Mouse (Mus musculus) central nervous system, embryonic 14 days (tissue): ENCODE results near the gene Cdhr2. TPM values are rescaled to one million over a fixed set of nuclear protein-coding genes. Genes with fewer than 3 reads are reported as not detected.

ENCODE experiments used
- polyA plus RNA-seq: library from polyadenylated mRNA; depleted of rRNA; stranded (reverse); fragments of >200 nt; gene quantifications from 2 replicates; pipeline ENCODE4 v1.2.3, GENCODE M21; 2012; rRNA removed

The Cdhr2 gene
- 0.07 and 0.09 TPM in 2 replicates for polyA plus RNA-seq

GRCm38 (mm10) chr13:54701243-54701642 lies at the start of gene Cdhr2:
TSS of gene Cdhr2 (plus strand) at chr13:54701461.

DNA sequence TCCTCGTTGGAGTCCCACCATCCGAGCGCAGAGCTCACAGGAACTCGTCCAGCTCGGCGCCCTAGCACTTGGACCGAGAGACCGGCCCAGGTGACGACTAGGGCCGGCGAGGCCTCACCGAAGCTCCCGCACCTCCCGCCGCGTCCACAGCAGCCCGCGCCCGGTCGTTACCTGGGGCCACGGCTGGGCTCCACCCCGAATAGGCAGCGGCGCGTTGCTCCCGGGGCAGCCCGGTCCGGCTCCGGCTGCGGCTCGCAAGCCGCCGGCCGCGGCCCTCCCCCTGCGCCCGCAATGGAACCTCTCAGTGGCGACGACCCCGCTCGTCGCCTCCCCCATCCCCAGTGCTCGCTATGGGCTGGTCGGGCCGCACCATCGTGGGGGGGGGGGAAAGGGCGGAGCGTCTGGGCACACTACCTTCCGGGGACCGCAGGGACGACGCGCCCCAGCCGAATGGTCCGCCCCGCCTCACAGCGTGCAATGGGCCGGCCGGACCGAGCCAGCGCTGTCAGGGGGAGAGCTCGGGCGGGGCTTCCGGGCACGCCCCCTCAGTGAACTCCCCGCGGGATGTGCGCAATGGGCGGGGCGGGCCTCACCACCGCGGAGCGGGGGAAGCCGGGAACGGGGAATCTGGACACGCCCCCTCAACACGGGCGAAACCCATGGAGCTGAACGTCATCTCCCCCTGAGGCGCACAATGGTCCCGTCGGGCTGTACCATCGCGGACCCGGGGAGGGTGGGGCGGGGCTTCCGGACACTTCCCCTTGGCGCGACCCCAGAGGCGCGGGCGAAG lies 7.5 kb upstream of the Cdhr2 start, which contains the start of gene Rnf44:
Gene Rnf44, minus strand, starts transcription at position 350 of the 790 bp plus-strand sequence.

GRCm38 (mm10) chr13:54749864-54750411 lies 48.7 kb downstream of the Cdhr2 start, which contains the start of gene Gprin1:
TSS of gene Gprin1 (minus strand) at chr13:54749874.

DNA sequence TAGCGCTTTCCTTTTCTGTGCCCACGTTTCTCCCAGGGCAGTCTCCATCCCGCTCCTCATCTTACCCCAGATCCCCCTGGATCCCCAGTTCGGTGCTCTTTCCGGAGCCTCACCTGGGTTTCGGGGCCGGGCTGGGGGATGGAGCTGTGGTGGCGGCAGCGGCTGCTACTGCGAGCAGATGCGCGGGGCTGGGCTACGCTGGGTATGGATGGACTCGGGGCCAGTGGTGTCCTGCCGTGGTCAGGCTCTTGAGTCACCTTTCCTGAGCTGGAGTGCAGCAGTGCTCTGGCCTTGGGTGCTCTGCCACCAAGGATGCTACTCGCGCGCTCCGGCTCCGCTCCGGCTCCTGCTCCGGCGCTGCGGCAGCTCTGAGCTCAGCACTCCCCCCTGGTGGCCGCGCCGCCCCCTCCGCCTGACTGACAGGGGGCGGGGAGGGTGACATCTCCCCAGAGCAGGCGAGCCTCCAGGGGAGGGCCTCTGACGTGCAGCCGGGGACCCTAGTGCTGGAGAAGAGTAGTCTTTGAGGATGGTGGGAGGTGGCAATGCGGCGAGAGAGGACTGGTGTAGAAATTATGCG lies 65.0 kb downstream of the Cdhr2 start, which contains the start of gene Sncb:
Gene Sncb, minus strand, starts transcription at position 404 of the 577 bp plus-strand sequence.

DNA sequence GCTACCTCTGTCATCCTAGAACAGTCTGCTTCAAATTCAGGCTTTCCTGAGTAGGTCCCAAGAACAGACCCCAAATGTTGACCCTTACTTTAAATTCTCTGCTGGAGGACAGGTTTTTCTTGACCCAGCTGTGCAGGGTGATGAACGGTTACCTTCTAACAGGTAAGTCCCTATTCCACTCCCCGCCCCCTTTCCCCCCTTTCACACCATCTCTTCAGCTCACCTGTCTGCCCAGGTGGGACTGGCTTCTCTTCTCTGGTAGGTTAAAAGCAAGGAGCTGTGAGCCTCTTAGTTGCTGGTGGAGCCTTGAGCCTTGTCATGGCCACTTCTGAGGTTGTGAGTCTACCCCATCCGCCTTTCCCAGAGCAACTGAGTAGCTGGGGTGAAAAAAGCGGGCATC lies 82.4 kb downstream of the Cdhr2 start, which contains the start of gene Eif4e1b:
Gene Eif4e1b, plus strand, starts transcription at position 301 of the 400 bp plus-strand sequence.

Other genes with a start within 250 kb of the Cdhr2 start
- gene Thoc3, start 232.6 kb upstream of the Cdhr2 start, polyA plus RNA-seq: 49.5 and 54.2 TPM in 2 replicates
- 33.4 and 35.6 TPM in 2 replicates for gene Simc1, start 197.7 kb upstream of the Cdhr2 start, polyA plus RNA-seq
- gene 4833439L19Rik, start 136.0 kb upstream of the Cdhr2 start, polyA plus RNA-seq: 139 and 162 TPM in 2 replicates
- gene Arl10, start 126.4 kb upstream of the Cdhr2 start, polyA plus RNA-seq: 71.1 and 73.2 TPM in 2 replicates
- 41.4 and 43.6 TPM in 2 replicates for gene Nop16, start 111.4 kb upstream of the Cdhr2 start, polyA plus RNA-seq
- gene Higd2a, start 111.3 kb upstream of the Cdhr2 start, polyA plus RNA-seq: 127 and 138 TPM in 2 replicates
- gene Cltb, start 90.1 kb upstream of the Cdhr2 start, polyA plus RNA-seq: 89.3 and 101 TPM in 2 replicates
- gene Faf2, start 79.7 kb upstream of the Cdhr2 start, polyA plus RNA-seq: 41.4 and 43.7 TPM in 2 replicates
- 157 and 162 TPM in 2 replicates for gene Rnf44, start 7.6 kb upstream of the Cdhr2 start, polyA plus RNA-seq
- 70.0 and 73.5 TPM in 2 replicates for gene Gprin1, start 48.4 kb downstream of the Cdhr2 start, polyA plus RNA-seq
- 55.4 and 60.9 TPM in 2 replicates for gene Sncb, start 65.1 kb downstream of the Cdhr2 start, polyA plus RNA-seq
- not detected in 2 replicates for gene Eif4e1b, start 82.5 kb downstream of the Cdhr2 start, polyA plus RNA-seq
- 15.5 and 18.8 TPM in 2 replicates for gene Tspan17, start 87.9 kb downstream of the Cdhr2 start, polyA plus RNA-seq
- 20.5 and 22.4 TPM in 2 replicates for gene Unc5a, start 247.9 kb downstream of the Cdhr2 start, polyA plus RNA-seq